Mouse (Mus musculus) megakaryocyte progenitor cell, adult 5-6 weeks (primary cell): ENCODE results near the gene Cyp3a57. TPM values are rescaled to one million over a fixed set of nuclear protein-coding genes. Genes with fewer than 3 reads are reported as not detected.
"Not testable (repeated sequence)": the region's sequence is repeated elsewhere in the genome, so short reads cannot be mapped to it uniquely, and the experiment has no call there.

ENCODE experiments used
- ATAC-seq: replicated peaks from 2 replicates; pipeline ENCODE4 v1.8.0; 2016; ENCODE audit warnings: mild to moderate bottlenecking, moderate TSS enrichment, inconsistent platforms; ENCODE audit not compliant: poor library complexity
- total RNA-seq, 2 experiments: library from RNA; stranded (forward) in 1 of 2; stranded (reverse) in 1 of 2; fragments of 157-497, 149-512 nt in 1 of 2; fragments of 200-1000 nt in 1 of 2; gene quantifications; 2 replicates each; pipeline versions ENCODE4 v1.2.3 to v1.2.4; 2015 to 2017

Gene Cyp3a57
- total RNA-seq (2015) (not detected in 2 replicates), total RNA-seq (2017) (not detected in 2 replicates)

DNA sequence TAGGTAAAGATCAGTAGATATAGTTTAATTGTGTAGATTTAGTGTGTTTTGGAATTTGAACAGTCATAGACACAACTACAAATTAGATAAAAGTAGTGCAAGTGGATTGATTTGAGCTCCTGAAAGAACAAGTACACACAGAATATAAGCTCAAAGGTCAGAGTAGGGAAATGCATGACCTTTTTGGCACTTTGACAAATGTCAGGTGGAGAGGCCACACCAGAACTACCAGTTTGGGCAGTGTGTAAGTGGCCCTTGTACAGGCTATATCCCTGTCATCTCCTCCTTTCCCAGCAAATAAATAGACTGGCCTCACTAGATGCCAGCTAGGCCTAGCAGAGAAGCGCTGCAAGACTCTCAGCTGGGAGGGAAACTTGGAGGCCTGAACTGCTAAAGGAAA, at the start of gene Cyp3a57:
Gene Cyp3a57, plus strand, starts transcription at position 339 of the 400 bp plus-strand sequence.
- ATAC-seq, result no peak

DNA sequence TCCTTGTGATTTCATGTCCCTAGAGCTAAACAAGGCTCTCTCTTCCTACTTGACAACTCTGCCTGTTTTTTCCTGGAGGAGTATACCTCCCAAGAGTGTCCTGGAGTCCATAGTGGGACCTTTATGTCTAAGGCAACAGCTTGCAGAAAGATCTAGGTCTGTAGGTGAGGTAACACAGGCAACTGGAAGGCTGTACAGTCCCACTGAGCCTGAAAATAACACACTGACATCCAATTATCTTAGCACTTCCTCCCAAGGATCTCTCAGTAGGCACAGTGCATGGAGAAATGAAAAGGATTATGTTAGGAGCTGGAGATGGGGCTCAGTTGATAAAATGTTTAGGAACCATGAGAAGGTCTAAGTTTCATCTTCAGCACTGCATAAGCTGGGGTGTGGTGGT, 44.6 kb upstream of the Cyp3a57 start:
- no peak for ATAC-seq

DNA sequence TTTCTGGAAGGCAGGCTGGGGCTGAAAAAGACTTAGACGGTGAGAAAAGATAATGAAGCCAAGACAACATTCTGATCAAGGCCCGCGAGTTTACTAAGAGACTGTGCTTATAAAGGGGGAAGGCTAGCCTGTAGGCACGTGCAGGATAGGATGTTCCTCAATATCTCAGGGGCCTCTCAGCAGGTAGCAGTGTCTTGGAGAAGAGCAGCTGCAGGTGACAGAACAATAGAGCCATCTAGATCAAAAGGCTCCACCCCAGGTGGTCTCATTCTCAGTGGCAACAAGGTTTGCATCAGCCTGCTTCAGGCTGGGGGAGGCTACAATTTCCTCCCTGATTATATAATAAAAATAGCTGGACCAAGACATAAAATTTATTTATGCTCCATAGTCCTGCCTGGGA, 43.3 kb upstream of the Cyp3a57 start:
- not testable (repeated sequence) for ATAC-seq

DNA sequence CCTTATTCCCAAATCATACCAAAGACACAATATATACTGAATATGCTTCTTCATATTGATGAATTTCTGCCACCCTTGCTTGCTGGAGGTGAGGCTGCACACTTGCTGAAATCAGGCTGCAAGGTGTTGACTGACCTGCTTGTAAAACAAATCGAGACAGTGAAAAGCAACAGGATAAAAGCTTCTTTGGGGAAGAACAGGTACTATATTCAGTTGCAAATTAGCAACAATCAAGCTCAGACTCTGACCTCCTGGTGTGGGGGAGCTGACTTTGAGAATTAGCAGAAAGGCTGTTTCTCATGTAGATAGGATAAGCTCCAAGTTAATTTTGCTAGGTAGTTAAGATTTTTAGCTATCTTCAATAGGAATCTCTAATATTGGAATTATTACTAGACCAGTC, 42.7 kb upstream of the Cyp3a57 start:
- no peak for ATAC-seq

DNA sequence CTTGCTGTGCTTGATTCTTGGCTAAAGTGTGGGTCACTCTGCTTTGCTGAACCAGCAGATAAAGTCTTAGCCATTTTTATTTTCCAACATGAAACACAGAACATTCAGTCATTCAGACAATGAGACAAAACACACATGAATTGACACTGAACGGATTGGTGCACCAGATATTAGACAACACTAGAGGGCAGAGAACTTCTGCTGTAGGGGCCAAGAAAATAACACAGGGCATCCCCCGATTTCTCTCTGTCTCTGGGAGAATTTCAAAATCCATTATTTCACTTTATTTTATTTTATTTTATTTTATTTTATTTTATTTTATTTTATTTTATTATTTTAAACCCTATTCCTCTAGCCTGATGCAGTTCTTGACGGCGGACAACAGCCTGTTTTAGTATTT, 38.1 kb upstream of the Cyp3a57 start:
- not testable (repeated sequence) for ATAC-seq

DNA sequence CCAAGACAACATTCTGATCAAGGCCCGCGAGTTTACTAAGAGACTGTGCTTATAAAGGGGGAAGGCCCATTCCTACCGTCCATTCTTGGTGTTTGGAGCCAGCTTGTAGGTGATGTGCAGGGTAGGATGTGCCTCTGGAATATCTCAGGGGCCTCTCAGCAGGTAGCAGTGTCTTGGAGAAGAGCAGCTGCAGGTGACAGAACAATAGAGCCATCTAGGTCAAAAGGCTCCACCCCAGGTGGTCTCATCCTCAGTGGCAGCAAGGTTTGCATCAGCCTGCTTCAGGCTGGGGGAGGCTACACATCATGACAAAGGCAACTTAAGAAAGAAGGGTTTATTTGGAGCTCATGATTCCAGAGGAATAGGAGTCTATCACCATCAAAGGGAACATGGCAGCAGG, 37.3 kb upstream of the Cyp3a57 start:
- not testable (repeated sequence) for ATAC-seq

DNA sequence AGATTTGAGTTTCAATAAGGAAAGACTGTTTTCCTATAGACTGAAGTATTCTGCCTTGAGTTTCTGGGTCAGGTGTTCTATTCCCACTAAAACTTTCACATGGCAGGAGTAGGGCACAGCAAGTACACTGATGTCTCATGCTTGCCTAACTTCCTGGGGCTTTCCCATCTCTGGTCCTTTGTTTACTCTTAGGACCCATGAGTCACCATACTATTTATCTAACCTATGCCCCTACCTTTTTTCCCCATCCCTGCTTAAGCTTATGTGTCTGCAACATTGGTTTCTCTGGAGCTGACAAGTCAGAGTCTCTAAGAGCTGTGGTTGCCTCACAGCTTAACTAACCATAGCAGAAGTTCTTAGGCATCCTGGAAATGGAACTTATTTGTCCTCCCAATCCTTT, 31.2 kb upstream of the Cyp3a57 start:
- no peak for ATAC-seq

DNA sequence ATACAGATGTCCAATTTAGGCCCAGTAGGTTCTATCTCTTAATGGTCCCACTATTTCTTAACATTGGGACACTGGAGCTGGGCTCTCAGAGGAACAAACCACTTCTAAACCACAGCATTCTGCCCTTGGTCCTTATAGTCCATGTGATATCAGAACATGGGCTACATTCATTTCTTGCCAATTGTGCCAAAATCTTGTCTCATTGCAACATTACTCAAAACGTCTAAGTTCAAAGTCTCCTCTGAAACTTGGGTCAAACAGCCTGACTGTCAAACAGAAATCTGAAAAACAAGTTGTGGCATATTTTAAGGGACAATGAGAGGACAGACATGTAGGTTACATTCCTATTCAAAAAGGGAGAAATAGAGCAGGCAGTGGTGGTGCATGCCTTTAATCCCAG, 27.9 kb upstream of the Cyp3a57 start:
- ATAC-seq, result no peak

DNA sequence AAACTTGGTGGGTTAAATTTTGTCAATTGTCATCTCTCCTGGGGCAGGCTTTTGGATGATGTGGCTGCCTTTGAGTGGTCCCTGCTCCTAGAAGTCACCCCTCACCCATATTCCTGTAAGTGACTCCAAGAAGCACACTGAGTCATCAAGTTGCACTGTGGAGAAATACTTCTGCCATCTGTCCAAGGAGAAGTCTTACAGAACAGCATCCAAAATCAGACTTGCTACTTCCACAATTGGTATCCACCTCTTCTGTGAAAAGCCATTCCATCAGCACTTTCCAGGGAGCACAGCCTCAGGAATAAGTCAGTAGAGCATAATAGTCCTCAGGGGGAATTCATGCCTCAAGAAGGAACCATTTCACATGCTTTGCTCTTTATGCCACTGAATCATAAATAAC, 6.3 kb upstream of the Cyp3a57 start:
- ATAC-seq, result not testable (repeated sequence)

DNA sequence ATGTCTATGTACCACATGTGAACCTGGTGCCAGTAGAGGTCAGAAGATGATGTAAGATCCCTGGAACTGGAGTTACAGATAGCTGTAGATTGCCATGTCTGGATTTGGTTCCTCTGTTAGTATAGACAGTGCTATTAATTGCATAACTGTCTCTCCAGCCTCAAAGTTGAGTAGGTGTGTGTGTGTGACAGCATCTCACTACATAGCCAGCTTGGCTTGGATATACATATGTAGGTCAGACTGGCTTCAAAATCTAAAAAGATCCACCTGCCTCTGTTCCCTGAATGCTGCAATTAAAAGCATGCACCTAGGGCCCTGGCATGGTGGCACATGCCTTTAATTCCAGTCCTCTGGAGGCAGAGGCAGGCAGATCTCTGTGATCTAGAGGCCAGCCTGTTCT, 4.6 kb downstream of the Cyp3a57 start:
- ATAC-seq, result no peak

DNA sequence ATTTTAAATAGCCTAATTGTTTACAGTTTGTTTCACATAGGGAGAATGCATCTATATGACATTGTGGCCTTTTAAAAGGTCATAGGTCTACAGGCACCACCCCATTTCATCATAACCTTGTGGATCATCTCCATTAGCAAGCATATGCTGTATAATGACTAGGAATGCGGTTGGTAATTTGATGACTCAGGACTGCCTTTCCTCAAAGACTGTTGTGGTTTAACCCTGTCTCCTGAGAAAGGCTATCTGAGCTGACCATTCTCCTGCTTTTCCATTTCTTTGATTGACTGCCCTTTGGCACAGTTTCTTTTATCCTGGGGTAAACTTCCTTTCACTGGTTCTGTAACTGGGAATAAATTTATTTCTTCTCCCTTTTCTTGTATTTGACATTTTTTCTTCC, 8.0 kb downstream of the Cyp3a57 start:
- ATAC-seq, result no peak

DNA sequence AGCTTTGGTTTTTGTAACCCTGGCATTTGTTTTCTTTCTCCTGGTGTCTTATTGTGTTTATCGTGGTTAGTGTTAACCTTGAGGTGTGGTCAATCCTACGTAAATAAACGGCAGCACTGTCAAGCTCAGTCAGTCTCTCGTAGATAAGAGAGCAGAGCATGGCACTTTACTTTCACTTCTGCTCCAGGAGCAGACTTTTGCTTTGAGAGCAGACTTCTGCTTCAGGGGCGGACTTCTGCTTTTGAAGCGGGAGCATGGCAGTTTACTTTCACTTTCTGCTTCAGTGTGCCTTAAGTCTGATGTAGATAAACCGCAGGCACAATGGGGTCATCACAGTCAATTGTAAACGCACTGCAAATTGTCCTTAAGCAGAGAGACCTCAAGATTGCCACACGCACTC, 70.3 kb downstream of the Cyp3a57 start:
- 0 out of 2 replicates have a peak, but pooled peaks have one; percentile 50 for ATAC-seq

DNA sequence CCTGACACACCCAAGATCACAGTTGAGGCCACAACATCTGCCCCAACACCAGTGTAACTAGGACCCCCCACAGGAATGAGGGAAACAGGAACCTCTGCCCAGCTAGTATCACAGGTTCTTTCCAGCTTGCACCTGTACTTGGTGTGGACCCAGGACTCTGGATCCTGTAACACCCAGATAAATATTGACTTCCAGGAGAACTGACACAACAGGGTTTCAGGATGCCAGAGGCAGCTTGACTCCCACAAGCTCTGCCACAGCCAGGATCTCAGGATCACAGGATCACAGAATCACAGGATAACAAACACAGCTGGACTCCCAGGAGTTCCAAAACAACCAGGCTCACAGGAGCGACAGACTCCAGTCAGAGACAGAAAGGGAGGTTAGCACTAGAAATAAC, 77.2 kb downstream of the Cyp3a57 start:
- no peak for ATAC-seq

DNA sequence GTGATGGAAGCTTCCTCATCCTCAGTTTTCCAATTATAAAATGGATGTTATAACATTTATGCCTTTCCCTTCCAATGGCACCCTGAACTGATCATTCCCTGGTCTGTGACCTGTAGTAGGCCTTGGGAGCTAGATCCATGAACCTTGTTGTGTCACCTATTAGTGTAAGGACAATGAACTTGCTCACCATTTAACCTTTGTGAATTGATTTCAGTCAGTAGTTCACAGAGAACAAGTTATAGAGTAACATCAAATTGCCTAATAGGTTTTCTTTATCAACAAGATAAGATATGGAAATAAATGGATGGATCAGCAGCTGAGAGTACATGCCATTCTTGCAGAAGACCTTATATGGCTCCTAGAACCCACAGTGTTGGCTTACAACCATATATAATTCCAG, 85.9 kb downstream of the Cyp3a57 start:
- ATAC-seq, result no peak

DNA sequence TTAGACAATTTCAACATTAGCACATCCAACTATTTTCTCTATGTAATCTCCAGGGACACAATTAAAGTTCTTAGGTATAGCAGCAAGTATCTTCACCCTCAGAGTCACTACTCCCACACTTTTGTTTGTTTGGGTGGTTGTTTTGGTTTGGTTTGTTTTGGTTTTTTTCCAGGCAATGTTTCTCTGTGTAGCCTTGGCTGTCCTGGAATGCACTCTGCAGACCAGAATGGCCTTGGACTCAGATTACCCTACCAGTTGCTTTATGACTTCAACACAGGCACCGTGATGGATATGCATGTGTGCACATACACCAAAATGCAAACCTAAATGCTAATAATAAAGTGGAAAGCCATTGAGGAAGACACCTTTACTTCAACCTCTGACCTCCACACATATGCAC, 88.6 kb downstream of the Cyp3a57 start:
- no peak for ATAC-seq

Other genes with a start within 250 kb of the Cyp3a57 start
- gene Arpc1b, start 231.1 kb upstream of the Cyp3a57 start, total RNA-seq (2015), result 252 and 253 TPM in 2 replicates
- gene Arpc1b, start 231.1 kb upstream of the Cyp3a57 start, total RNA-seq (2017), result 169 and 205 TPM in 2 replicates
- 61.3 and 66.9 TPM in 2 replicates for gene Pdap1, start 205.0 kb upstream of the Cyp3a57 start, total RNA-seq (2015)
- 152 and 264 TPM in 2 replicates for gene Pdap1, start 205.0 kb upstream of the Cyp3a57 start, total RNA-seq (2017)
- gene Bud31, start 204.9 kb upstream of the Cyp3a57 start, total RNA-seq (2015), result 164 and 217 TPM in 2 replicates
- gene Bud31, start 204.9 kb upstream of the Cyp3a57 start, total RNA-seq (2017), result 218 and 231 TPM in 2 replicates
- gene Ptcd1, start 178.2 kb upstream of the Cyp3a57 start, total RNA-seq (2015), result 7.3 and 7.7 TPM in 2 replicates
- 12.0 and 14.3 TPM in 2 replicates for gene Ptcd1, start 178.2 kb upstream of the Cyp3a57 start, total RNA-seq (2017)
- gene Cpsf4, start 178.1 kb upstream of the Cyp3a57 start, total RNA-seq (2015), result 20.6 and 22.3 TPM in 2 replicates
- 37.8 and 43.8 TPM in 2 replicates for gene Cpsf4, start 178.1 kb upstream of the Cyp3a57 start, total RNA-seq (2017)
- 353 and 371 TPM in 2 replicates for gene Atp5j2, start 153.2 kb upstream of the Cyp3a57 start, total RNA-seq (2015)
- 101 and 130 TPM in 2 replicates for gene Atp5j2, start 153.2 kb upstream of the Cyp3a57 start, total RNA-seq (2017)
- gene Zkscan14, start 143.4 kb upstream of the Cyp3a57 start, total RNA-seq (2015), result 9.2 and 9.9 TPM in 2 replicates
- gene Zkscan14, start 143.4 kb upstream of the Cyp3a57 start, total RNA-seq (2017), result 27.6 and 30.1 TPM in 2 replicates
- gene Zkscan5, start 140.7 kb upstream of the Cyp3a57 start, total RNA-seq (2015), result 4.6 and 5.2 TPM in 2 replicates
- 5.7 and 7.6 TPM in 2 replicates for gene Zkscan5, start 140.7 kb upstream of the Cyp3a57 start, total RNA-seq (2017)
- gene Zfp655, start 113.6 kb upstream of the Cyp3a57 start, total RNA-seq (2015), result 39.7 and 45.3 TPM in 2 replicates
- 28.8 and 34.3 TPM in 2 replicates for gene Zfp655, start 113.6 kb upstream of the Cyp3a57 start, total RNA-seq (2017)
- gene Zscan25, start 64.8 kb upstream of the Cyp3a57 start, total RNA-seq (2015), result 7.4 and 7.5 TPM in 2 replicates
- 5.2 and 9.3 TPM in 2 replicates for gene Zscan25, start 64.8 kb upstream of the Cyp3a57 start, total RNA-seq (2017)
- not detected in 2 replicates for gene Cyp3a16, start 124.4 kb downstream of the Cyp3a57 start, total RNA-seq (2015)
- not detected in 2 replicates for gene Cyp3a16, start 124.4 kb downstream of the Cyp3a57 start, total RNA-seq (2017)
- not detected in 2 replicates for gene Cyp3a41b, start 239.5 kb downstream of the Cyp3a57 start, total RNA-seq (2015)
- not detected in 2 replicates for gene Cyp3a41b, start 239.5 kb downstream of the Cyp3a57 start, total RNA-seq (2017)